Mouse (Mus musculus): ENCODE data around the gene Trpt1. TPM values are rescaled to one million over a fixed set of nuclear protein-coding genes. Genes with fewer than 3 reads are reported as not detected.

Gene Trpt1
- polyA plus RNA-seq, 1 experiment from 2014 or later: 25.3 TPM

GRCm38 (mm10) chr19:7044706-7045105 is 48.8 kb downstream of the Trpt1 start:
- Histone ChIP-seq H3K9ac (ENCODE audit: low read depth, low read length) (no peak overlapping the region), H3K36me3 (ENCODE audit: control insufficient read depth, insufficient read depth, low read length) (no peaks in the 10 kb centered on the region), H3K4me3 (ENCODE audit: low read length) (no peak overlapping the region), H3K4me1 (ENCODE audit: control insufficient read depth, insufficient read depth, low read depth, low read length) (peaks cover 5% of the 10 kb centered on the region), H3K27me3 (replicated peaks; ENCODE audit: control insufficient read depth, insufficient read depth, low read length) (no peaks in the 10 kb centered on the region), H3K4me2 (ENCODE audit: low read length) (no peak overlapping the region), H3K9me3 (ENCODE audit: control insufficient read depth, low read length) (no peaks in the 10 kb centered on the region), H3K27ac (ENCODE audit: low read depth, low read length) (no peak overlapping the region)
- WGBS: 35% methylated on average over 4 of the region's 4 CpGs
- ATAC-seq: no peak

Other genes starting within 250 kb of the Trpt1 start
- 17.3 and 17.4 TPM in 2 replicates for gene Rps6ka4, start 155.5 kb upstream of the Trpt1 start, polyA plus RNA-seq (2015; fragmentation: Nextera tagmentation; extraction: Ambion mirVana)
- 0.80 and 0.85 TPM in 2 replicates for gene Ccdc88b, start 137.9 kb upstream of the Trpt1 start, polyA plus RNA-seq (2015; fragmentation: Nextera tagmentation; extraction: Ambion mirVana)
- gene Trmt112, start 86.4 kb upstream of the Trpt1 start, polyA plus RNA-seq (2015; fragmentation: Nextera tagmentation; extraction: Ambion mirVana): 93.9 and 101 TPM in 2 replicates
- gene Prdx5, start 86.0 kb upstream of the Trpt1 start, polyA plus RNA-seq (2015; fragmentation: Nextera tagmentation; extraction: Ambion mirVana): 408 and 532 TPM in 2 replicates
- 17.7 and 17.8 TPM in 2 replicates for gene Esrra, start 74.3 kb upstream of the Trpt1 start, polyA plus RNA-seq (2015; fragmentation: Nextera tagmentation; extraction: Ambion mirVana)
- 2.9 and 3.3 TPM in 2 replicates for gene Catsperz, start 70.8 kb upstream of the Trpt1 start, polyA plus RNA-seq (2015; fragmentation: Nextera tagmentation; extraction: Ambion mirVana)
- gene Kcnk4, start 61.6 kb upstream of the Trpt1 start, polyA plus RNA-seq (2015; fragmentation: Nextera tagmentation; extraction: Ambion mirVana): 14.4 and 19.1 TPM in 2 replicates
- gene Bad, start 54.3 kb upstream of the Trpt1 start, polyA plus RNA-seq (2015; fragmentation: Nextera tagmentation; extraction: Ambion mirVana): 96.0 and 109 TPM in 2 replicates
- 67.1 and 77.6 TPM in 2 replicates for gene Gpr137, start 53.7 kb upstream of the Trpt1 start, polyA plus RNA-seq (2015; fragmentation: Nextera tagmentation; extraction: Ambion mirVana)
- gene Ppp1r14b, start 21.2 kb upstream of the Trpt1 start, polyA plus RNA-seq (2015; fragmentation: Nextera tagmentation; extraction: Ambion mirVana): 89.4 and 96.8 TPM in 2 replicates
- 13.1 and 13.8 TPM in 2 replicates for gene Plcb3, start 19.7 kb upstream of the Trpt1 start, polyA plus RNA-seq (2015; fragmentation: Nextera tagmentation; extraction: Ambion mirVana)
- 159 and 192 TPM in 2 replicates for gene Fkbp2, start 15.6 kb upstream of the Trpt1 start, polyA plus RNA-seq (2015; fragmentation: Nextera tagmentation; extraction: Ambion mirVana)
- 49.6 and 71.2 TPM in 2 replicates for gene Vegfb, start 8.5 kb upstream of the Trpt1 start, polyA plus RNA-seq (2015; fragmentation: Nextera tagmentation; extraction: Ambion mirVana)
- gene Dnajc4, start 3.6 kb upstream of the Trpt1 start, polyA plus RNA-seq (2015; fragmentation: Nextera tagmentation; extraction: Ambion mirVana): 22.7 and 24.8 TPM in 2 replicates
- 20.6 and 21.8 TPM in 2 replicates for gene Nudt22, start within 50 bp of the Trpt1 start, polyA plus RNA-seq (2015; fragmentation: Nextera tagmentation; extraction: Ambion mirVana)
- 4.0 and 5.7 TPM in 2 replicates for gene Fermt3, start 23.3 kb downstream of the Trpt1 start, polyA plus RNA-seq (2015; fragmentation: Nextera tagmentation; extraction: Ambion mirVana)
- 214 and 236 TPM in 2 replicates for gene Stip1, start 43.8 kb downstream of the Trpt1 start, polyA plus RNA-seq (2015; fragmentation: Nextera tagmentation; extraction: Ambion mirVana)
- 6.3 and 7.1 TPM in 2 replicates for gene Macrod1, start 60.7 kb downstream of the Trpt1 start, polyA plus RNA-seq (2015; fragmentation: Nextera tagmentation; extraction: Ambion mirVana)
- gene Flrt1, start 109.6 kb downstream of the Trpt1 start, polyA plus RNA-seq (2015; fragmentation: Nextera tagmentation; extraction: Ambion mirVana): 8.8 and 11.3 TPM in 2 replicates
- gene Otub1, start 210.2 kb downstream of the Trpt1 start, polyA plus RNA-seq (2015; fragmentation: Nextera tagmentation; extraction: Ambion mirVana): 246 and 249 TPM in 2 replicates
- 1,071 and 1,270 TPM in 2 replicates for gene Cox8a, start 221.5 kb downstream of the Trpt1 start, polyA plus RNA-seq (2015; fragmentation: Nextera tagmentation; extraction: Ambion mirVana)
- gene Naa40, start 245.1 kb downstream of the Trpt1 start, polyA plus RNA-seq (2015; fragmentation: Nextera tagmentation; extraction: Ambion mirVana): 60.6 and 66.9 TPM in 2 replicates